Mouse (Mus musculus): ENCODE data around the gene Smpd1. TPM values are rescaled to one million over a fixed set of nuclear protein-coding genes. Genes with fewer than 3 reads are reported as not detected.

Gene Smpd1
- polyA plus RNA-seq, 1 experiment, result 109 TPM

GRCm38 (mm10) chr7:105570756-105571155, 16.6 kb downstream of the Smpd1 start:
- H3K27ac ChIP-seq (ENCODE audit: insufficient read depth, low read depth, low read length), result no peak overlapping the region
- no peaks in the 10 kb centered on the region for H3K36me3 ChIP-seq (ENCODE audit: control insufficient read depth, insufficient read depth, low read length)
- H3K27me3 ChIP-seq (replicated peaks; ENCODE audit: control insufficient read depth, insufficient read depth, low read length), result no peaks in the 10 kb centered on the region
- no peaks in the 10 kb centered on the region for H3K4me1 ChIP-seq (ENCODE audit: control insufficient read depth, insufficient read depth, low read length)
- H3K4me3 ChIP-seq (ENCODE audit: insufficient read depth, low read depth, low read length), result no peak overlapping the region
- TF ChIP-seq POLR2A (IDR thresholded peaks at IDR 0.05; ENCODE audit: low read depth, low read length) (no peak), CTCF (conservative IDR thresholded peaks at IDR 0.05; ENCODE audit: insufficient read depth, insufficient read length, low read depth, low read length) (no peak)
- WGBS, result 89% methylated on average over 4 of the region's 4 CpGs
- no peak for DNase-seq

- Histone ChIP-seq H3K27ac (ENCODE audit: insufficient read depth, low read depth, low read length) (no peak overlapping the region), H3K4me3 (ENCODE audit: insufficient read depth, low read depth, low read length) (no peak overlapping the region), H3K4me1 (ENCODE audit: control insufficient read depth, insufficient read depth, low read length) (no peaks in the 10 kb centered on the region), H3K36me3 (ENCODE audit: control insufficient read depth, insufficient read depth, low read length) (no peaks in the 10 kb centered on the region), H3K27me3 (replicated peaks; ENCODE audit: control insufficient read depth, insufficient read depth, low read length) (no peaks in the 10 kb centered on the region)
- no peak for TF ChIP-seq POLR2A (IDR thresholded peaks at IDR 0.05; ENCODE audit: low read depth, low read length)
- no peak for TF ChIP-seq CTCF (conservative IDR thresholded peaks at IDR 0.05; ENCODE audit: insufficient read depth, insufficient read length, low read depth, low read length)
- 95% methylated on average over 8 of the region's 8 CpGs for WGBS
- no peak for DNase-seq
Observed at GRCm38 (mm10) chr7:105572949-105573348, 18.8 kb downstream of the Smpd1 start.

GRCm38 (mm10) chr7:105574537-105574936, 20.4 kb downstream of the Smpd1 start:
- no peaks in the 10 kb centered on the region for H3K27me3 ChIP-seq (replicated peaks; ENCODE audit: control insufficient read depth, insufficient read depth, low read length)
- WGBS, result 92% methylated on average over 4 of the region's 4 CpGs
- no peak for TF ChIP-seq CTCF (conservative IDR thresholded peaks at IDR 0.05; ENCODE audit: insufficient read depth, insufficient read length, low read depth, low read length)
- no peak for TF ChIP-seq POLR2A (IDR thresholded peaks at IDR 0.05; ENCODE audit: low read depth, low read length)
- DNase-seq, result no peak
- no peak overlapping the region for H3K4me3 ChIP-seq (ENCODE audit: insufficient read depth, low read depth, low read length)
- no peak overlapping the region for H3K27ac ChIP-seq (ENCODE audit: insufficient read depth, low read depth, low read length)
- H3K4me1 ChIP-seq (ENCODE audit: control insufficient read depth, insufficient read depth, low read length), result no peaks in the 10 kb centered on the region
- no peaks in the 10 kb centered on the region for H3K36me3 ChIP-seq (ENCODE audit: control insufficient read depth, insufficient read depth, low read length)

- DNase-seq, result no peak
Observed at GRCm38 (mm10) chr7:105576166-105576748, 22.1 kb downstream of the Smpd1 start.

GRCm38 (mm10) chr7:105577377-105577871, 23.3 kb downstream of the Smpd1 start:
- Histone ChIP-seq H3K4me1 (ENCODE audit: control insufficient read depth, insufficient read depth, low read length) (no peaks in the 10 kb centered on the region), H3K4me3 (ENCODE audit: insufficient read depth, low read depth, low read length) (no peak overlapping the region), H3K27ac (ENCODE audit: insufficient read depth, low read depth, low read length) (no peak overlapping the region), H3K27me3 (replicated peaks; ENCODE audit: control insufficient read depth, insufficient read depth, low read length) (no peaks in the 10 kb centered on the region), H3K36me3 (ENCODE audit: control insufficient read depth, insufficient read depth, low read length) (no peaks in the 10 kb centered on the region)
- DNase-seq, result no peak
- TF ChIP-seq CTCF (conservative IDR thresholded peaks at IDR 0.05; ENCODE audit: insufficient read depth, insufficient read length, low read depth, low read length) (no peak), POLR2A (IDR thresholded peaks at IDR 0.05; ENCODE audit: low read depth, low read length) (no peak)
- 92% methylated on average over 6 of the region's 6 CpGs for WGBS

More at GRCm38 (mm10) chr7:105576166-105576748, 22.1 kb downstream of the Smpd1 start:
- no peaks in the 10 kb centered on the region for H3K27me3 ChIP-seq (replicated peaks; ENCODE audit: control insufficient read depth, insufficient read depth, low read length)
- TF ChIP-seq POLR2A (IDR thresholded peaks at IDR 0.05; ENCODE audit: low read depth, low read length), result no peak
- no peak for TF ChIP-seq CTCF (conservative IDR thresholded peaks at IDR 0.05; ENCODE audit: insufficient read depth, insufficient read length, low read depth, low read length)
- 65% methylated on average over 3 of the region's 3 CpGs for WGBS
- H3K4me1 ChIP-seq (ENCODE audit: control insufficient read depth, insufficient read depth, low read length), result no peaks in the 10 kb centered on the region
- H3K27ac ChIP-seq (ENCODE audit: insufficient read depth, low read depth, low read length), result no peak overlapping the region
- H3K36me3 ChIP-seq (ENCODE audit: control insufficient read depth, insufficient read depth, low read length), result no peaks in the 10 kb centered on the region
- H3K4me3 ChIP-seq (ENCODE audit: insufficient read depth, low read depth, low read length), result no peak overlapping the region

GRCm38 (mm10) chr7:105578481-105578880, 24.3 kb downstream of the Smpd1 start:
- 80% methylated on average over 2 of the region's 2 CpGs for WGBS
- no peak for DNase-seq

GRCm38 (mm10) chr7:105580627-105581089, 26.5 kb downstream of the Smpd1 start:
- H3K36me3 ChIP-seq (ENCODE audit: control insufficient read depth, insufficient read depth, low read length), result no peaks in the 10 kb centered on the region
- DNase-seq, result no peak
- peak overlapping the region; percentile 69 for H3K4me3 ChIP-seq (ENCODE audit: insufficient read depth, low read depth, low read length)
- H3K27me3 ChIP-seq (replicated peaks; ENCODE audit: control insufficient read depth, insufficient read depth, low read length), result no peaks in the 10 kb centered on the region
- H3K4me1 ChIP-seq (ENCODE audit: control insufficient read depth, insufficient read depth, low read length), result no peaks in the 10 kb centered on the region
- TF ChIP-seq CTCF (conservative IDR thresholded peaks at IDR 0.05; ENCODE audit: insufficient read depth, insufficient read length, low read depth, low read length) (no peak), POLR2A (IDR thresholded peaks at IDR 0.05; ENCODE audit: low read depth, low read length) (no peak)
- no peak overlapping the region for H3K27ac ChIP-seq (ENCODE audit: insufficient read depth, low read depth, low read length)
- WGBS, result 3% methylated on average over 18 of the region's 22 CpGs

More at GRCm38 (mm10) chr7:105578481-105578880, 24.3 kb downstream of the Smpd1 start:
- H3K4me3 ChIP-seq (ENCODE audit: insufficient read depth, low read depth, low read length), result no peak overlapping the region
- TF ChIP-seq POLR2A (IDR thresholded peaks at IDR 0.05; ENCODE audit: low read depth, low read length), result no peak
- TF ChIP-seq CTCF (conservative IDR thresholded peaks at IDR 0.05; ENCODE audit: insufficient read depth, insufficient read length, low read depth, low read length), result no peak
- H3K27me3 ChIP-seq (replicated peaks; ENCODE audit: control insufficient read depth, insufficient read depth, low read length), result no peaks in the 10 kb centered on the region
- no peaks in the 10 kb centered on the region for H3K4me1 ChIP-seq (ENCODE audit: control insufficient read depth, insufficient read depth, low read length)
- no peaks in the 10 kb centered on the region for H3K36me3 ChIP-seq (ENCODE audit: control insufficient read depth, insufficient read depth, low read length)
- H3K27ac ChIP-seq (ENCODE audit: insufficient read depth, low read depth, low read length), result no peak overlapping the region
